Mouse (Mus musculus): ENCODE results near the gene Atp8b3. TPM values are rescaled to one million over a fixed set of nuclear protein-coding genes. Genes with fewer than 3 reads are reported as not detected.

The Atp8b3 gene
- polyA plus RNA-seq, 1 experiment from 2014 or later, result 1.4 TPM

DNA sequence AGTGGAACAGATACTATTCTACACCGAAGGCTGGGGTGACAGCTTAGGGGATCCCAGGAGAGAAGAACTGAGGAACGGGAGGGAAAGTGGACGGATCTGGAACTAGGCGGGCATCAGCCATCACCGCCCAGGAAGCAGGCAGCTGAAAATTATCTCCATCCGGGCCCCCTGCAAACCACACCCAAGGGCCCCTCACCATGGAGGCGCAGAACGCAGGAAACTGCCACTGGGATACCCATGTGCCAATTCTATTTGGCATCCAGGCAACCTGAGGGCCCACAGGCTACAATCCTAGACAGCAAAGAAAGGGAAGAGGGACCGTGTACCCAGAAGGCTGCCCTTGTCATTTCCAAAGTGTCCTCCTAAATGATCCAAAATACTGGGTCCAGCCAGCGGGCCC is 31.5 kb upstream of the Atp8b3 start:
- WGBS, result 92% methylated on average over 10 of the region's 10 CpGs
- no peaks in the 10 kb centered on the region for H3K9me3 ChIP-seq (replicated peaks; ENCODE audit: control insufficient read depth, low read length, poor library complexity, severe bottlenecking)
- no peak overlapping the region for H3K27ac ChIP-seq (ENCODE audit: low read length)
- H3K4me3 ChIP-seq (ENCODE audit: low read depth, low read length), result no peak overlapping the region
- ATAC-seq, result no peak
- H3K4me2 ChIP-seq (ENCODE audit: low read length), result no peak overlapping the region
- peaks cover 6% of the 10 kb centered on the region; the same call in 1 of the 2 replicates for H3K36me3 ChIP-seq (ENCODE audit: control insufficient read depth, insufficient read depth, low read length)
- H3K4me1 ChIP-seq (ENCODE audit: control insufficient read depth, insufficient read depth, low read length), result peaks cover 35% of the 10 kb centered on the region
- H3K27me3 ChIP-seq (ENCODE audit: control insufficient read depth, insufficient read depth, low read depth, low read length), result no peaks in the 10 kb centered on the region
- H3K9ac ChIP-seq (ENCODE audit: low read depth, low read length), result no peak overlapping the region

DNA sequence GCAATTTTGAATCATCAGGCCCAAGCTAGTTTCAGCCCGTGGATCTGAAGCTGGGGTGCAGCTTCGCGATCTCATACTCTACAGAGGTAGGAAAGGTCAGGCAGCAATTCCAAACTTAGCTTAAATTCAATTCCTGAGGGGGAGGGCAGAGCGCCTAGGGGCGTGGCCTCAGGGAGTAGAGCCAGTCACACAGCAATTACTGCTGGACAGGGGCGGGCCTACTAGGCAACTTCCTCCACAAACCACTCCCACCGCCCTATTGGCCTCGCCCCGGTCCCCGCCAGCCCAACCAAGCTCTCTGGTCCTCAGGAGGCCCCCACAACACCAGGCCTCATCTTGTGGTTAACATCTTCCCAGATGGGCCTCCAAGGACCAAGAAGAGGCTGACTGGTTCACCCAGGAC is 30.7 kb upstream of the Atp8b3 start:
- no peaks in the 10 kb centered on the region for H3K9me3 ChIP-seq (replicated peaks; ENCODE audit: control insufficient read depth, low read length, poor library complexity, severe bottlenecking)
- no peak overlapping the region for H3K4me2 ChIP-seq (ENCODE audit: low read length)
- no peak overlapping the region for H3K9ac ChIP-seq (ENCODE audit: low read depth, low read length)
- ATAC-seq, result no peak
- no peak overlapping the region for H3K27ac ChIP-seq (ENCODE audit: low read length)
- no peak overlapping the region for H3K4me3 ChIP-seq (ENCODE audit: low read depth, low read length)
- WGBS, result 32% methylated on average over 10 of the region's 10 CpGs
- H3K36me3 ChIP-seq (ENCODE audit: control insufficient read depth, insufficient read depth, low read length), result peaks cover 6% of the 10 kb centered on the region; the same call in 1 of the 2 replicates
- peaks cover 29% of the 10 kb centered on the region for H3K4me1 ChIP-seq (ENCODE audit: control insufficient read depth, insufficient read depth, low read length)
- no peaks in the 10 kb centered on the region for H3K27me3 ChIP-seq (ENCODE audit: control insufficient read depth, insufficient read depth, low read depth, low read length)

DNA sequence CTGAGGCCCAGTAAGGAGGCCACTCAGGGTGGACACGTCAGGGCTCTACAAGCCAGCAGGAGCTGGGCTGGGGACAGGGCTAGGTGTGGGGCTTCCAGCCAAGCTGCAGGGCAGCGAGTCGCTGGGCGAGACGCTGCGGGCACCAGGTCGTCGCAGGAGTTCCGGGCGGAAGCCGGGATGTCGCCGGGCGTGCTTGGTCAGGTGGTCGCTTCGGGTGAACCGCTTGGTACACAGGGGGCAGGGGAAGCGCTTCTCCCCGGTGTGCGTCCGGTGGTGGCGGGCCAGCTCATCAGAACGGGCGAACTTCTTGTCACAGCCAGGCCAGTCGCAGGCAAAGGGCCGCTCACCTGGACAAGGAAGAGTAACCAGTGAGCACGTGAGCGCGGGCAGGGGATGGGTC is 30.0 kb upstream of the Atp8b3 start:
- Histone ChIP-seq H3K4me2 (ENCODE audit: low read length) (no peak overlapping the region), H3K27ac (ENCODE audit: low read length) (no peak overlapping the region), H3K27me3 (ENCODE audit: control insufficient read depth, insufficient read depth, low read depth, low read length) (no peaks in the 10 kb centered on the region), H3K4me1 (ENCODE audit: control insufficient read depth, insufficient read depth, low read length) (peaks cover 22% of the 10 kb centered on the region), H3K36me3 (ENCODE audit: control insufficient read depth, insufficient read depth, low read length) (peaks cover 6% of the 10 kb centered on the region; the same call in 1 of the 2 replicates), H3K4me3 (ENCODE audit: low read depth, low read length) (no peak overlapping the region), H3K9me3 (replicated peaks; ENCODE audit: control insufficient read depth, low read length, poor library complexity, severe bottlenecking) (no peaks in the 10 kb centered on the region), H3K9ac (ENCODE audit: low read depth, low read length) (no peak overlapping the region)
- ATAC-seq, result no peak
- WGBS, result 95% methylated on average over 29 of the region's 29 CpGs

DNA sequence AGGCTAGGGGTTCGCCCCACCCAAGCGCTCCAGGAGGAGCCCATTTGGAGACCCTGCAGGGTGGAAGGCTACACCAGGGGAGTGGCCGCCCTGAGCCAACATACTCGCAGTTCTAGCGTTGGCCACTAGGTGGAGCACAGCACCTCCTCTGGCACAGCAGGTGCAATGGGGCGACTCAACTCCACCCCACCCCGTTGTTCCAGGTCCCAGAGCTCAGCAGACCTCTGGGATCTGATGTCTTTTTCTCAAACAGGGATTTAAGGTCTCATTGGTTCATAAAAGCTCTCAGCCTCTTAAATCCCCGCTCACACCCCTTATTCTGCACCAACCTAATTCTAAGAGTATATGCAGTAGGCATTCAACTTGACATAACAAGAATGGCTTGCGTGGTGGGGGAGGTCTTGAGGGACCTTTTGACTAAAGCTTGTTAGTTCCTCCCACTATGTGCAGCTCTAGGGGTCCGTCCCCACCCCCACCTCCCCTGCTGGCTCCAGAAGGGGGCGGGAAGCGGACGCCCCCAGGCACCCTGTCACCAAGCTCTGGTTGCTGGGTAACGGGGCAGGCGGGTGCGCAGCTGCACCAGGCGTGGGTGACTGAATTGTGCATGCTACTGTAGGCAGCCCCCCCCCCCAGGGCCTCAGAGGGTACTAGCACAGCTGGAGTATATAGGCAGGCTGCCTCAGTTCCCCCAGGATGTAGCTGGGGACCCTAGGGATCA is 27.6 kb upstream of the Atp8b3 start:
- ATAC-seq, result peak; percentile 52
- no peaks in the 10 kb centered on the region for H3K27me3 ChIP-seq (ENCODE audit: control insufficient read depth, insufficient read depth, low read depth, low read length)
- peak overlapping the region; percentile 61 for H3K27ac ChIP-seq (ENCODE audit: low read length)
- H3K4me2 ChIP-seq (ENCODE audit: low read length), result peak overlapping the region; percentile 43
- H3K4me3 ChIP-seq (ENCODE audit: low read depth, low read length), result peak overlapping the region; percentile 2; the same call in 1 of the 2 replicates
- no peaks in the 10 kb centered on the region for H3K9me3 ChIP-seq (replicated peaks; ENCODE audit: control insufficient read depth, low read length, poor library complexity, severe bottlenecking)
- peak overlapping the region; percentile 52; the same call in 1 of the 2 replicates for H3K9ac ChIP-seq (ENCODE audit: low read depth, low read length)
- peaks cover 6% of the 10 kb centered on the region; the same call in 1 of the 2 replicates for H3K36me3 ChIP-seq (ENCODE audit: control insufficient read depth, insufficient read depth, low read length)
- H3K4me1 ChIP-seq (ENCODE audit: control insufficient read depth, insufficient read depth, low read length), result peaks cover 27% of the 10 kb centered on the region
- 4% methylated on average over 17 of the region's 17 CpGs for WGBS

DNA sequence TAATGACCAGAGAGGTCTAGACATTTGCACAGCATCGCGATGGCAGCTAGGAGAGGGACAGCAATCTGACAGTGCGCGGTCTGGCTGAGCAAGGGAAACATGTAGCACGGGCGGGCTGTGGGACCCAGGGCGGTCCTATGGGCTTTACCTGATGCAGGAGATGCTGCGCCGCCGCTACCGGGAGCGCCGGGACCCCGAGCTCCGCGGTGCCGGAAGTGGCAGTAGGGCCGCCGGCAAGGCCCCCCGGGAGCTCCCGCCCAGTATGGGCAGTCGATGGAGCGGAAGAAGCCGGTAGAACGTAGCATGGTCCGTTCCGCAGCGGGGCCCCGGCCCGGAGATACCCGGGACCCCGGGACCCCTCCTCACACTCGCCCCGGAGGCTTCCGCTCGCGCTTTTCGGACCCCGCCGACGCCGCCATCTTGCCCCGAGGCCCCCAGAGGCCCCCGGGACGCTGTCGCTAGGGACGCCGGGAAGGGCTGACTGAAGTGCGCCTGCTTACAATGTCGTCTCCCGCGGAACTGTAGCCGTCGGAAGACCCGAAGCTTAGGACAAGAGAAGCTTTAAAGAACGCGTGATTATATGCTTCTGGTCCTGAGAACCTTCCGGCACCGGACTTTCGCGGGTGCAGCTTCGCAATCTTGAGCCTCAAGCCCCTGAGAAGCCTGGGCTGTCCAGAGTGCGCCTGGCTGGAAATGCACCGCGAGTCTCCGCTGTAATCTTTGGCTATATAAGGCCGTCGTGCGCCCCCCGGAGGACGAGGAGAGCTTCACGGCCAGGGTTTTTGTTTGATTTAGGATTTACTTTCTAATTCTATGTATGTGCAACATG is 22.4 kb upstream of the Atp8b3 start, which contains the start of gene Rexo1:
Gene Rexo1 (minus strand): TSS at position 445 of the 829 bp plus-strand sequence.
- peak; percentile 83 for ATAC-seq
- H3K36me3 ChIP-seq (ENCODE audit: control insufficient read depth, insufficient read depth, low read length), result no peaks in the 10 kb centered on the region
- peak within 1 kb of the TSS; percentile 91 for H3K9ac ChIP-seq (ENCODE audit: low read depth, low read length)
- no peaks in the 10 kb centered on the region for H3K9me3 ChIP-seq (replicated peaks; ENCODE audit: control insufficient read depth, low read length, poor library complexity, severe bottlenecking)
- H3K27ac ChIP-seq (ENCODE audit: low read length), result peak within 1 kb of the TSS; percentile 97
- no peaks in the 10 kb centered on the region for H3K27me3 ChIP-seq (ENCODE audit: control insufficient read depth, insufficient read depth, low read depth, low read length)
- peaks cover 30% of the 10 kb centered on the region for H3K4me1 ChIP-seq (ENCODE audit: control insufficient read depth, insufficient read depth, low read length)
- peak within 1 kb of the TSS; percentile 95 for H3K4me3 ChIP-seq (ENCODE audit: low read depth, low read length)
- WGBS, result under 1% methylated on average over 70 of the region's 72 CpGs
- peak within 1 kb of the TSS; percentile 96 for H3K4me2 ChIP-seq (ENCODE audit: low read length)

DNA sequence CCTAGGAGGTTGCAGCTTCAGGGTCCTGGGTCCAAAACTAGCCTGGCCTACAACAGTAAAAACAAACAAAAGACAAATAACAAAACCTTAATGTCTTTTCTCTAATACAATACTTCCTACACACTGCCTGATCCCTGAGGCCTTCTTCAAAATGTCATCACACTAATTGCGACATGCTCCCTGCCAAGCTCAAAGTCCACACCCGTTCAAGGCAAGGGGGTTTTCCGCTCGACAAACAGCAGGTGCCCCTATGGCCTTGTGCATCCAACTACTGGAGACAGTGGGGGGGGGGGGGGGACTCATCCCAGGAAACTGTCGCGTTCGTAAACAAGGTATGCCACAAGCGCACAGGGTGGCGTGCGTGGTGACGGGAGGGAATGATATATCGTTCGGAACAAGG is 21.7 kb upstream of the Atp8b3 start:
- no peaks in the 10 kb centered on the region for H3K9me3 ChIP-seq (replicated peaks; ENCODE audit: control insufficient read depth, low read length, poor library complexity, severe bottlenecking)
- H3K4me3 ChIP-seq (ENCODE audit: low read depth, low read length), result peak overlapping the region; percentile 95
- no peaks in the 10 kb centered on the region for H3K36me3 ChIP-seq (ENCODE audit: control insufficient read depth, insufficient read depth, low read length)
- ATAC-seq, result no peak
- no peak overlapping the region for H3K27ac ChIP-seq (ENCODE audit: low read length)
- peaks cover 30% of the 10 kb centered on the region for H3K4me1 ChIP-seq (ENCODE audit: control insufficient read depth, insufficient read depth, low read length)
- WGBS, result under 1% methylated on average over 13 of the region's 13 CpGs
- peak overlapping the region; percentile 91 for H3K9ac ChIP-seq (ENCODE audit: low read depth, low read length)
- peak overlapping the region; percentile 96 for H3K4me2 ChIP-seq (ENCODE audit: low read length)
- H3K27me3 ChIP-seq (ENCODE audit: control insufficient read depth, insufficient read depth, low read depth, low read length), result no peaks in the 10 kb centered on the region

DNA sequence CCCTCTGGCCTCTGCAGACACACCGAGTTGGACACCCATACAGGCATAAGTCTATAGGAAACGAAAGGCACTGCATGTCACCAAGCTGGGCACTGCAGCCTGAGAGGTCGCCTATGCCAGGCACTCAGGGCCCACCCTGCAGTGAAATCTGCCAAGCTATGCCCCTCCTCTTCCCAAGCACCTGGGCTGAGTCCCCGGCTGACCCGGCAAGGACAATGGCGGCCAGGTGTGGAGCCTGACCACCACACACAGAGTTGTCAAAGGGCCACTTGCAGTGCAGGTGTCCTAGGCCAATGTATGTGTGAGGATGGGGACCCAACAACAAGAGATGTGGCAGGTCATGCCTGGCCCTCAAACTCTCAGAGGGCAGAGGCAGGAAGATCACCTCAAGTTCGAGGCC is 20.5 kb upstream of the Atp8b3 start:
- Histone ChIP-seq H3K9me3 (replicated peaks; ENCODE audit: control insufficient read depth, low read length, poor library complexity, severe bottlenecking) (no peaks in the 10 kb centered on the region), H3K27ac (ENCODE audit: low read length) (no peak overlapping the region), H3K4me3 (ENCODE audit: low read depth, low read length) (no peak overlapping the region), H3K9ac (ENCODE audit: low read depth, low read length) (no peak overlapping the region), H3K4me2 (ENCODE audit: low read length) (no peak overlapping the region), H3K27me3 (ENCODE audit: control insufficient read depth, insufficient read depth, low read depth, low read length) (no peaks in the 10 kb centered on the region), H3K36me3 (ENCODE audit: control insufficient read depth, insufficient read depth, low read length) (no peaks in the 10 kb centered on the region), H3K4me1 (ENCODE audit: control insufficient read depth, insufficient read depth, low read length) (peaks cover 30% of the 10 kb centered on the region)
- WGBS, result 93% methylated on average over 7 of the region's 7 CpGs
- ATAC-seq, result no peak

DNA sequence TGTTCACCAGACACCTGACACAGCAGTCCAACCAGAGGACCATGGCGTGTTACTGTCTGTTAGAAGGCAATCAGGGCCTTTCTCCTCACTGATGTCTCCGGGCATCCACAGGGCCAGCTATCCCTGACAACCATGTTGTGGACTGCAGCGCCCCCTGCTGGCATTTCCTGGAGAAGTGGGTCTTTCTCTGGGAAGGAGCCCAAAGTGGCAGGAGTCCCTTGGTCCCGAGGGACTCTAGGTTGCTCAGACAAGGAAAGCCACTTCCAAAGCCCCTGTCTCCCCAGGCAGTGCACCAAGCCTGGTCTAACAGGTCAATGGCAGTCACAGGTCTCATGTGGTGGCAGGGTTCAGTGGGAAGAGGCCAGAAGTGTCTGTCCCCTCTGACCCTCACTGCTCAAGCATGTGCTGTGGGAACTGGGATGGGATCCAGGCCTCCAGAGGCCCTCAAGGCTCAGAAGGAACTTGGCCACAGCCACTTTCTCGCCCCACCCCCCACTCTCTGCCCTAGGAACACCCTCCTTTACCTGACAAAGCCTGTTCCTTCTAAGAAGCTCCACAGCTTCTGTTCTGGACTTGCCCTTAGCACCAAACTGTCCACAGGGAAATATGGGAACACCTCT is 18.5 kb upstream of the Atp8b3 start:
- H3K4me3 ChIP-seq (ENCODE audit: low read depth, low read length), result no peak overlapping the region
- no peak overlapping the region for H3K9ac ChIP-seq (ENCODE audit: low read depth, low read length)
- no peaks in the 10 kb centered on the region for H3K27me3 ChIP-seq (ENCODE audit: control insufficient read depth, insufficient read depth, low read depth, low read length)
- 30% methylated on average over 5 of the region's 5 CpGs for WGBS
- H3K9me3 ChIP-seq (replicated peaks; ENCODE audit: control insufficient read depth, low read length, poor library complexity, severe bottlenecking), result no peaks in the 10 kb centered on the region
- peaks cover 24% of the 10 kb centered on the region for H3K4me1 ChIP-seq (ENCODE audit: control insufficient read depth, insufficient read depth, low read length)
- H3K36me3 ChIP-seq (ENCODE audit: control insufficient read depth, insufficient read depth, low read length), result no peaks in the 10 kb centered on the region
- no peak overlapping the region for H3K4me2 ChIP-seq (ENCODE audit: low read length)
- ATAC-seq, result no peak
- H3K27ac ChIP-seq (ENCODE audit: low read length), result no peak overlapping the region
